Mouse (Mus musculus) midbrain, embryonic 11.5 days (tissue): Measurements from ENCODE around the gene Pdcd1lg2. TPM values are rescaled to one million over a fixed set of nuclear protein-coding genes. Genes with fewer than 3 reads are reported as not detected.

Experiments used
- ATAC-seq: fragments of 200-750 bp; cut with Nextera tagmentation; 2 replicates; pipeline ENCODE4 v1.8.0; 2017; ENCODE audit warnings: moderate TSS enrichment, moderate library complexity; ENCODE audit not compliant: low FRiP score
- DNase-seq: peaks from one replicate; pipeline ENCODE4 v3.0.0; 2015; ENCODE audit warnings: low spot score; ENCODE audit errors: missing footprints
- H3K27ac ChIP-seq: fragments of 300-500 bp; sonication (generic); 2 replicates; pipeline ENCODE4 v1.5.1; 2014; ENCODE audit warnings: low read depth, low read length
- H3K27me3 ChIP-seq: fragments of 300-500 bp; sonication (generic); 2 replicates; pipeline ENCODE4 v1.6.1; 2014; ENCODE audit warnings: mild to moderate bottlenecking, low read length, moderate library complexity, mixed read lengths; ENCODE audit not compliant: control insufficient read depth, insufficient read depth
- H3K36me3 ChIP-seq: fragments of 300-500 bp; sonication (generic); 2 replicates; pipeline ENCODE4 v1.6.1; 2014; ENCODE audit warnings: mild to moderate bottlenecking, low read length, moderate library complexity, mixed read lengths; ENCODE audit not compliant: control insufficient read depth, insufficient read depth
- H3K4me1 ChIP-seq: fragments of 300-500 bp; sonication (generic); 2 replicates; pipeline ENCODE4 v1.6.1; 2014; ENCODE audit warnings: low read length; ENCODE audit not compliant: control insufficient read depth, insufficient read depth
- H3K4me2 ChIP-seq: fragments of 300-500 bp; sonication (generic); 2 replicates; pipeline ENCODE4 v1.6.1; 2014; ENCODE audit warnings: mild to moderate bottlenecking, moderate library complexity
- H3K4me3 ChIP-seq: fragments of 300-500 bp; sonication (generic); 2 replicates; pipeline ENCODE4 v1.5.1; 2014; ENCODE audit warnings: low read depth, low read length
- H3K9ac ChIP-seq: fragments of 300-500 bp; sonication (generic); 2 replicates; pipeline ENCODE4 v1.6.1; 2014; ENCODE audit warnings: low read length
- H3K9me3 ChIP-seq: fragments of 300-500 bp; sonication (generic); 2 replicates; pipeline ENCODE4 v1.6.1; 2016; ENCODE audit warnings: low read length; ENCODE audit not compliant: control insufficient read depth
- WGBS: fragments of 180-500 bp; shearing (Covaris S2); extraction: QIAGEN DNeasy Blood & Tissue Kit; methylation state at CpG from one replicate; pipeline ENCODE4 v1.1.7; 2014; 5-methylcytosine and 5-hydroxymethylcytosine counted together
- polyA plus RNA-seq: library from polyadenylated mRNA; unstranded; fragments of >200 nt; fragmentation: Nextera tagmentation; extraction: Ambion mirVana; gene quantifications from 2 replicates; pipeline ENCODE4 v1.2.1, GENCODE M21; 2014

Pdcd1lg2 gene
- polyA plus RNA-seq, 1 experiment from 2014 or later: not detected

- ATAC-seq (no peak), DNase-seq (no peak)
- 88% methylated on average over 3 of the region's 3 CpGs for WGBS
- Histone ChIP-seq H3K27ac (no peak overlapping the region), H3K4me3 (no peak overlapping the region), H3K9me3 (no peaks in the 10 kb centered on the region), H3K9ac (no peak overlapping the region), H3K36me3 (no peaks in the 10 kb centered on the region), H3K4me2 (no peak overlapping the region), H3K27me3 (no peaks in the 10 kb centered on the region), H3K4me1 (no peaks in the 10 kb centered on the region; the same call in 1 of the 2 replicates)
These were observed 28.5 kb downstream of the Pdcd1lg2 start for GRCm38 (mm10) chr19:29439242-29439641.

GRCm38 (mm10) chr19:29442492-29442891 lies 31.8 kb downstream of the Pdcd1lg2 start:
- H3K36me3 ChIP-seq: no peaks in the 10 kb centered on the region
- no peak overlapping the region for H3K4me2 ChIP-seq
- no peaks in the 10 kb centered on the region for H3K27me3 ChIP-seq
- H3K4me1 ChIP-seq: no peaks in the 10 kb centered on the region; the same call in 1 of the 2 replicates
- H3K27ac ChIP-seq: no peak overlapping the region
- no peaks in the 10 kb centered on the region for H3K9me3 ChIP-seq
- DNase-seq (no peak), ATAC-seq (no peak)
- H3K9ac ChIP-seq: no peak overlapping the region
- no peak overlapping the region for H3K4me3 ChIP-seq
- WGBS: 88% methylated on average over 2 of the region's 2 CpGs

- ATAC-seq (no peak), DNase-seq (no peak)
- no peak overlapping the region for H3K27ac ChIP-seq
- H3K4me2 ChIP-seq: no peak overlapping the region
- no peaks in the 10 kb centered on the region; the same call in 1 of the 2 replicates for H3K4me1 ChIP-seq
- no peak overlapping the region for H3K4me3 ChIP-seq
- H3K36me3 ChIP-seq: no peaks in the 10 kb centered on the region
- 91% methylated on average over 3 of the region's 3 CpGs for WGBS
- H3K27me3 ChIP-seq: no peaks in the 10 kb centered on the region
- no peaks in the 10 kb centered on the region for H3K9me3 ChIP-seq
- no peak overlapping the region for H3K9ac ChIP-seq
These were observed 33.6 kb downstream of the Pdcd1lg2 start for GRCm38 (mm10) chr19:29444364-29444763.

GRCm38 (mm10) chr19:29448373-29448772 lies 37.7 kb downstream of the Pdcd1lg2 start:
- 81% methylated on average over 1 of the region's 1 CpGs for WGBS
- no peak for ATAC-seq
- Histone ChIP-seq H3K36me3 (no peaks in the 10 kb centered on the region), H3K27ac (no peak overlapping the region), H3K27me3 (no peaks in the 10 kb centered on the region), H3K4me1 (no peaks in the 10 kb centered on the region), H3K9ac (no peak overlapping the region), H3K9me3 (no peaks in the 10 kb centered on the region), H3K4me2 (no peak overlapping the region), H3K4me3 (no peak overlapping the region)
- no peak for DNase-seq

GRCm38 (mm10) chr19:29450376-29450775 lies 39.7 kb downstream of the Pdcd1lg2 start:
- Histone ChIP-seq H3K27ac (no peak overlapping the region), H3K36me3 (no peaks in the 10 kb centered on the region), H3K4me3 (no peak overlapping the region), H3K9ac (no peak overlapping the region), H3K27me3 (no peaks in the 10 kb centered on the region), H3K4me1 (no peaks in the 10 kb centered on the region), H3K9me3 (no peaks in the 10 kb centered on the region), H3K4me2 (no peak overlapping the region)
- WGBS: 91% methylated on average over 8 of the region's 8 CpGs
- ATAC-seq (no peak), DNase-seq (no peak)

GRCm38 (mm10) chr19:29454141-29454601 lies 43.5 kb downstream of the Pdcd1lg2 start:
- H3K4me1 ChIP-seq: no peaks in the 10 kb centered on the region
- no peaks in the 10 kb centered on the region for H3K9me3 ChIP-seq
- no peak overlapping the region for H3K4me2 ChIP-seq
- no peak overlapping the region for H3K4me3 ChIP-seq
- ATAC-seq (no peak), DNase-seq (no peak)
- H3K27me3 ChIP-seq: no peaks in the 10 kb centered on the region
- no peak overlapping the region for H3K9ac ChIP-seq
- H3K36me3 ChIP-seq: no peaks in the 10 kb centered on the region
- no peak overlapping the region for H3K27ac ChIP-seq
- WGBS: 88% methylated on average over 10 of the region's 10 CpGs

- H3K9ac ChIP-seq: no peak overlapping the region
- H3K9me3 ChIP-seq: no peaks in the 10 kb centered on the region
- 77% methylated on average over 1 of the region's 1 CpGs for WGBS
- H3K4me3 ChIP-seq: no peak overlapping the region
- no peak for DNase-seq
- ATAC-seq: no peak
- no peaks in the 10 kb centered on the region for H3K4me1 ChIP-seq
- H3K36me3 ChIP-seq: no peaks in the 10 kb centered on the region
- no peaks in the 10 kb centered on the region for H3K27me3 ChIP-seq
- no peak overlapping the region for H3K27ac ChIP-seq
- no peak overlapping the region for H3K4me2 ChIP-seq
These were observed 44.4 kb downstream of the Pdcd1lg2 start for GRCm38 (mm10) chr19:29455156-29455555.

GRCm38 (mm10) chr19:29457982-29458381 lies 47.3 kb downstream of the Pdcd1lg2 start:
- Histone ChIP-seq H3K4me1 (no peaks in the 10 kb centered on the region), H3K9me3 (no peaks in the 10 kb centered on the region), H3K36me3 (no peaks in the 10 kb centered on the region), H3K4me3 (no peak overlapping the region), H3K9ac (no peak overlapping the region), H3K27ac (no peak overlapping the region), H3K4me2 (no peak overlapping the region), H3K27me3 (no peaks in the 10 kb centered on the region)
- ATAC-seq: no peak
- DNase-seq: no peak
- WGBS: 100% methylated on average over 1 of the region's 1 CpGs

- H3K9ac ChIP-seq: no peak overlapping the region
- H3K4me2 ChIP-seq: no peak overlapping the region
- ATAC-seq (no peak), DNase-seq (no peak)
- H3K27me3 ChIP-seq: no peaks in the 10 kb centered on the region
- no peak overlapping the region for H3K4me3 ChIP-seq
- H3K36me3 ChIP-seq: no peaks in the 10 kb centered on the region
- WGBS: 90% methylated on average over 4 of the region's 4 CpGs
- no peaks in the 10 kb centered on the region for H3K4me1 ChIP-seq
- no peaks in the 10 kb centered on the region for H3K9me3 ChIP-seq
- no peak overlapping the region for H3K27ac ChIP-seq
These were observed 51.7 kb downstream of the Pdcd1lg2 start for GRCm38 (mm10) chr19:29462462-29462861.
